Mouse (Mus musculus): ENCODE measurements around the gene Guca1b.

Guca1b gene

DNA sequence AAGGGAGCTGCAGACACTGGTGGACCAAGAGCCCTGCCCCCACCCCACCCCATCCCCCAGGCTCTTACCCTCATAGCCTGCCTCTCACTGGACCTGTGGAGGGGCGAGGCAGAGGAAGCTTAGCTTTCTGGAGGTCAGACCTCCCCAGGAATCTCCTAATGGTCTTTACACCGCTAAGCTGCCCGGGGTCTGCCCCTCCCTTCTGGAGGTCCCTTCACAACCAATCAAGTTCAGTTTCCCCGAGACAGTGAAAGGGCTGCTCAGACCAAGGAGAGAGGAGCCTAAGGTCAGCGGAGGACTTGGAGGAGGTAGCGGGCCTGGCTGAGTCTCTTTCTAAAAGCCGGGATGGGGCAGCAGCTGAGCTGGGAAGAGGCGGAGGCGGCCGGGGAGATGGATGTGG is at the start of gene Guca1b:
TSS of gene Guca1b (plus strand) at position 249 of the 400 bp plus-strand sequence.
- DNase-seq, result no peak

DNA sequence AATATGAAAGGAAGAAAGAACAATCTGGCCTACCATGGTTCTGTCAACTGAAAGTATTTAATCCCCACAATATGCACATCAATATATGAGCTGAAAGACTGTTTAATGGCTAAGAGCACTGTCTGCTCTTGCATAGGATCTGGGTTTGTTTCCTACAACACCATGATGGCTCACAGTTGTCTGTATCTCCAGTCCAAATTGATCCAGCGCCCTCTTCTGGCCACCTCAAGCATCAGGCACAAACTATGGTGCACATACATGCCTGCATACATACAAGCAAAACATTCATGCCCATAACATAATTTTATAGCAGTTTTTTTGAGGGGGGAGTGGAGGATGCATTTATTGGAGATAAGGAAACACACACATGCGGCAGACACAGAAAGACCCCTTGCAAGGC is 42.1 kb upstream of the Guca1b start:
- DNase-seq, result no peak

DNA sequence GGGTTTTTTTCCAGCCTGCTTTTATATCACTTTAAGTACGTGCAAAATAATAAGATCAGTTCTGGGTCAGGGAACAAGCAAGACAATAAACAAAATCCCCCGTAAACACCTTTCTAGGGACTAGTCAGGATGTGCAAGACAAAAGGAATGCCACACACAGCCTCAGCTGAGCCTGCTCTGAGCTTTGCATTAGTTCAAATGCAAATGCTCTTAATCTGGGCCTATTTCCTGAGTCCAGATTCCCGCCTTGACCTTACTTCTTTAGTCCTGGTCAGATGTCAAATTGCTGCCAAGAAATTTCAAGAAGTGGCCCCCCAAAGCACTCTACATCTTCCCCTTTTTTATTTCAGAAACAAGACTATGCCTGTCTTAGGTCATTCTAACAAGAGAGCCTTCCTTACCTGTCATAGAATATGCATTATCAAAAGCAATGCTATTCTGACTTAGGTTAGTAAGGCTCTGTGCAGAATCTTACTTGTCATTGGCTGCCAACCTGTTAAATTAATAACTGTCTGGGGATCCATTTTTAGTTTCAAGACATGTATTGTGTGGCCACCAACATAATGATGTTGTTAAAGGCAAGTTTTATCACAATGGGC is 35.4 kb upstream of the Guca1b start:
- DNase-seq, result no peak

DNA sequence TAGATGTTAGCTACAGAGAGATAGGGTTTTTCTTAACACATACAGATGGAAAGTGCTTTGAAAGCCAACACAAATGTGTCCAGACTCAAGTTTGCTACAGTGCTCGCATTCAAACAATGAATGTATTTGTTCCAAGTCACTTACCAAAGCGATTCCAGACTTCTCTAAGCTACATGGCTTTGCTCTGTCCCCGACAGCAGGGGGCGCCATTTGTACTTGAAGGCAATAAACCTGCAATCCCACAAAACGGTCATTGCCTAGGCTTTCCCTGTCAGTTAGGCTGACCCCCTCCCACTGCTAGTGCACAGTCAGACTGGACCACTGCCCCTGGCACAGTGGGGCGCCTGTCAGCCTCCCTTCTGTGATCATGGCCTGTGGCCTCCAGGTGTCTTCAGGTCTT is 25.2 kb upstream of the Guca1b start:
- DNase-seq, result peak; percentile 19 to 66

DNA sequence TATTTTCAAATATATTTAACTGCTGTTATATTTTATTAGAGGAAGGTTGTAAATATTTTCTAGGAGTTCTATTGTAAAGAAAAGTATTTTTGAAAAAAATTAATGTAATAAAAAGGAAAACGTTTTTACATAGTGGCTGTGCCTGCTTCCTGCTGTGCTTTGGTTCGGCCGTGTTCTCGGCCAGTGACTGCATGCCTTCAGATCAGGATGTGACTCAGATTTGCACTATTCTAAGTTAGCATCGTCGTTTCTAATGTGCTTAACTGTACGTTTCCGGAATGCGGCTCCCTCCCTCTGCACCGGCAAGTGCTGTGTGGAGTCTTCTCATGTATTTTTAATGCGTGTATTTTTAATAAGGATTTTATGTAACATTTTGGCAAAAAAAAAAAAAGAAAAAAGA is 23.9 kb upstream of the Guca1b start:
- DNase-seq, result no peak

DNA sequence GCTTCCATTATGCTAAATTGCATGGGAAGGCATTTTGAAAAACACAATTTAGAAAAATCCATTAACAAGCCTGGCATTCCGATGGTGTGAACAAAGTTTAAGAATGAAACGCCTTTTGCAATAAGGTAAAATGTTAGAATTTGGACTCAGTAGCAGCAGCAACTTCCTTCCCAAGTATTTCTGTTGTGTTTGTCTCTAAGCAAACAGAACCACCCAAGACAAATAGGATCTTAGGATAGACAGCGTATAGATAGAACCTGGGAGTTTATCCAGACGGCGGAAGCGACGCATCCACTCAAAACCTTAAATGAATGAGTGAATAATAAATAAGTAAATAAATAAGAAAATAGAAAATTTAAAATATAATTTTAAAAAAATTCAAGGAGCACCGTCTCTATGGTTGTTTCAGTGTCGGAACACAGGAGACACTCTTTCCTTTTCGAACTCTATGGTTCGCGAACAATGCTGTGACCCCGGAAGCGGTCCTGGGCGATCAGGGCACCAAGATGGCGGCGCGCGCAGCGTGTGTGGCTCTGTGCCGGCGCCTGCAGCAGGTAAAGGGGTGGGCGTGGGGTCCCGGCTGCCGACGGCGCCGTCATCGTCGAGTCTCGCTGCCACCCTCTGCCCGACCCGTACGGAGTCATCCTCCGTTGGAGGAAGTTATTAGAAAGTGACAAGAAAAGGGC is 16.6 kb upstream of the Guca1b start, which contains the start of gene Mrps10:
TSS of gene Mrps10 (plus strand) at position 487 of the 686 bp plus-strand sequence.
- peak; percentile 87 to 93 for DNase-seq

DNA sequence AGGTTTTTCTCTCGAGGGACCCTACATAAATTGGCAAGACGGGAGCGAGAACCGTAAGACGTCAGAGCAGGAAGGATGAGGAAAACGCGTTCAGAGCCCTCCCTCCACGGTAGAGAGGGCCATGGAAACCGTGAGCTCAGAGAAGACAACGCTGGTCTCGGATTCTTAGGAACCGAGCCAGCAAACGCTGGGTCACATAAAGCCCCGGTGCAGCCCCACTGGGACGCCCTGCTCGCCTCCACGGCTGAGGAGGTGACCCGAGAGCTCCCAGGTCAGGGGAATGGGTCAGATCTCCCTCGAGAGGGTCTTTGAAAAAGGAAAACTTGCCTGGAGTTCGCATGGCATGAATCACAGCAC is 16.1 kb upstream of the Guca1b start:
- DNase-seq, result peak in 1 of 2 experiments; percentile 49

DNA sequence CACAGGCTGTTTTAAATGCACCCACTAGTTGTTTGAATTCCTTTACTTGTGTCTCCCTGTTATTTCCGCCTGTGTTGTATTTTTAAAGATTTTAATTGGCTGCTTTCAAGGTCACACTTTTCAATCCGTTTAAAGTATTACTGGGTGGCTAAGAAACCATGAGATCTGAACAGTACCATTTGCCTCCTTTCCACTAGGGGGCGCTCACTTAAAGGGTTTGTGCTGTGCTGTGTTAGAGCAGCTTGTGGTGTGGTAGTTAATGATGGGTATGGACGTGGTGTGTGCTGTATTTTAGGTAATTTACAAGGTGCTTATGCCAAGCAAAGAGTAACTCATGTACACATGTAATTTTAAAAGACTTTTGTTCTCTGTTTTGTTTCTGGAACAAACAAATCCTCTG is 13.7 kb upstream of the Guca1b start:
- peak; percentile 56 to 77 for DNase-seq

DNA sequence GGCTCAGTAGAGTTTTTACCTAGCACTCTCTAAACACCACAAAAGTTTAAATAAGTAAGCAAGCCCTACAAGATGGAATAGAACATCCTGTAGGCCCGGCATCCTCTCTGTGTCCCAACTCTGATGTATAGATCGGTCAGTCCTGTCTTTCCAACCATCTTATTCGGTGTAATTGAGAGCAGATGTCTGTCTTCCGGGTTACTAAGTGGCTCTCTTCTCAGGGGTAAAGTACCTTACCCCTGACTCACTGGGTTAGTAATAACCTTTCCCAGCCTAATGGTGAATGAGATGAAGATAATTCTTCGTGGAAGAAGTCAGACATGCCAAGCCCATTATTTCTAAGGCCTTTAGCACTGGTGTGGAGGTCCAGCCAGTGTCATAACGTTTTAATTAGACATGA is 11.2 kb upstream of the Guca1b start:
- no peak for DNase-seq

DNA sequence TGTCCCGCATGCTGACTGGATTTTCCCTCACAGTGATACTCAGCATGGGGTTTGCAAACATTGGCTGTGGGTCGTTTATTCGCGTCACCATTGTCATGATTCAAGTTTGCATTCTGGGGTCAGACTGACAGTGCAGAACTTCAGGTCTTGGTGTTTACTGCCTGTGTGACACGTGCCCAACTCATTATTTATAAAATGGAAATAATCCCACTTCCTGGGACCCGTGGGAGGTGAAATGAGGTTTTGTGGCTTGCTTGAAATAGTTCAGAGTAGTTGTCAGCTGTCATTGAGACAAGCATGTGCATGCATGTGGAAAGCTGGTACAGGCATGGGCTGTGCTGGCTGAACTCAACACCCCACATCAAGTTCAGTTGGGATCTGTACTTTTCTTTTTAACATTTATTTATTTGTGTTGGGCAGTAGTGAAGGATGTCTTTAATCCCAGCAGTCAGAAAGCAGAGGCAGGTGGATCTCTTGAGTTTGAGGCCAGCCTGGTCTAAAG is 8.4 kb upstream of the Guca1b start:
- no peak for DNase-seq

DNA sequence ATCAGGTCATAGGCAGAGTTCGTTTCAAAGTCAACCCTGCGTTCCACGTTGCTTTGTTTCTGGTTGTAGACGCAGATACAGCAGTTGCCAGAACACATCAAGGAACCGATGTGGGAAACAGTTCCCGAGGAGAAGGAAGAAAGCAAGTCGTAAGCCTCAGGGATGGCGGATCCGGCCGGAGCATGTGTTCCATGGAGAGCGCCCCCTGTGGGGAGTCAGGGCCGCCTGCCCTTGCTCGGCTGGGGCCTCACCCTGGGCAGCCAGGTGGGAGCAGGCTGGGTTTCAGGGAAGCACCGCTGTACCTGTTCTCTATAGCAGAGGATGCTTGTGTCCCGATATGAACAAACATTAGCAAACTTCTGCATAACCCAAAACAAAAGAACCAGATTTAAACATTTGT is 7.1 kb upstream of the Guca1b start:
- peak in 1 of 2 experiments; percentile 13 for DNase-seq

DNA sequence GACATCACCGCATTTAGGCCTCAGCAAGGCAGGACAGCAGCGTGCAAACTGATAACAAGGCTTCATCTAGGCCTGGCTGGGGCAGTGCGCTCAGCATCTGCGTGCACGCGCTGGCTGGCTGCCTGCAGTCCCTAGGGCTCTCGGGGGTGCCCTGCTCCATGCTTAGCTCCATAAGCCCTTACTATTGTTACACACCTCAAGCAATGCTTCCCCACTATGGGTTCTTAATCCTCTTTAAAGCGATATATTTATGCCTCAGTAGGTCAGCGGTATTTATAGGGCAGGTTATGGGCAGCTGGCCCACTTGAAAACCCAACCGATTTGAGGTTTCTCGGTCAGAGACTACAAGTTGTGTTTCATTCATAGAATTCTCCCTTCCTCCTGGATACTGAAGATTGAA is 3.3 kb upstream of the Guca1b start:
- DNase-seq, result no peak

DNA sequence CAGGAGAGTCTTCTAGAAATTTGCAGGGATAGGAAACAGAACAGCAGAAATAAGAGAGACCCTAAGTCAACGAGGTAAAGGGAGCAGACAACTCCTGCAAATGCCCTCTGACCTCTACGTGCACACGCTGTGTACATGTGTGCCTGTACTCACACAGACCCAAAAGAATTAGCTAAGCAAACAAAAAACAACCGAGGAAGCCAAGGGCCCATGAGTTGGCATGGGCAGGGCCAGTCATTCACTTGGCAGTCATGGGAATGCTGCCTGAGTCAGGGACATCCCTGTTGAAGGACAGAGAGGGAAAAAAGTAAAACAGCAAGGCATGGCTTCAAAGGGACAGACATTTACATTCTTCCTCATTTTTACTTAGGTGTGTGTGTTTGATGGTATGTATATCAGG is 1.9 kb upstream of the Guca1b start:
- no peak for DNase-seq

DNA sequence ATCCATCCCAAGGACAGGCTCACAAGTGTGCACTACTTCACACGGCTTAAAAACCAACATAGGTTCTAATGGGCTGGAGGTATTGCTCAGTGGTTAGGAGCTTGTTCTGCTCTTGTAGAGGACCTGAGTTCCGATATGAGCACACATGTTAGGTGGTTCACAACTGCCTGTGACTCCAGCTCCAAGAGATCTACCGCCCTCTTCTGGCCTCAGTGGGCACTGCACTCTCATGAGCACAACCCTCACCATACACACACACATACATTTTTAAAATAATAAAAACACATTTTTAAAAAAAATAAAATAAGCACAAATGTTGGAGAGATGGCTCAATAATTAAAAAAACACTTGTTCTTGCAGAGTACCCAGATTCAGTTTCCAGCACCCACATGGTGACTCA is 1.1 kb upstream of the Guca1b start:
- DNase-seq, result no peak

DNA sequence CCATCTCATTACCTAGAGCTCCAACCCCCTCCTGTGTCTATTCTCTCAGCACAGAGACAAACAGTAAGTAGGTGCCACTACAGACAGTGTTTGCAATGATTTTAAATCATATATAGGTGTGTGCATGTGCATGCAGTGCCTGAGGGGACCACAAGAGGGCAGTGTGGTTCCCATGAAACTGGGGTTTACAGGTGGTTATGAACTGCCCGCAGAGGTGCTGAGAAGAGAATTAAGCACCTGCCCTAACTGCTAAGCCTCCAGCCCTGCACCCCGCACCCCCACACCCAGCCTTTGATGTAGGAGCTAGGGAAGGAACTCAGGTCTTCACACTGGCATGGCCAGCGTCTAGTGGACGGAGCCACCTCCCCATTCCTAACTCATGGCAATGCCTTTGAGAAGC is 1.5 kb downstream of the Guca1b start:
- peak; percentile 26 to 62 for DNase-seq

DNA sequence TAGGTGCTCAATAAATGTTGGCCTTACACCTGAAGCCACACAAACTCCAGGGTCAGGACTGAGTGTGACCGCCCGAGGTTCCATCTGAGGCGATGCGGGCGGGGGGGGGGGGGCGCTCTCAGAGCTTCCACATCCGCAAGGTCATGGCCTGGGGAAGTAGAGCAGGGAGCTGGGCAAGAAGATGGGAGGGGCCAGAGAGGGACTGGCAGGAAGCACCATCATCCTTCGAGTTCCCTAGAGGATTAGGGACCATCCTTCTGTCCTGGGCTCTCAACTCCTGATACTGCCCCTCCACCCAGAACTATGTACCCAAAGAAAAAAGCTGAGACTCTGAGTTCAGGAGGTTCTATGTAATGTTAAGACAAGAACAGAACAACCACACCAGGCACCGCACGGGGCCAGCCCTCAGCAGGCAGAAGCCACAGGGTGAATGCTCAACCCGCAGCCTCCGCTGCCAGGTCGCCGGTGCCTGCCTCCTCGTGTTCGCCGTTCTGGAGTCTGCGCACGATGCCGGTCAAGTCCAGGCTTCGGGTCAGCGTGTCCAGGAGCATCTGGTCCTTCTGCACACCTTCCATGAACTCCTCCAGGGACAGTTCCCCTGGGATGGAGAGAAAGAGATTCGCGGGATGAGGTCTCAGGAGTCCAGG is 9.2 kb downstream of the Guca1b start:
- DNase-seq, result peak; percentile 15 to 36

DNA sequence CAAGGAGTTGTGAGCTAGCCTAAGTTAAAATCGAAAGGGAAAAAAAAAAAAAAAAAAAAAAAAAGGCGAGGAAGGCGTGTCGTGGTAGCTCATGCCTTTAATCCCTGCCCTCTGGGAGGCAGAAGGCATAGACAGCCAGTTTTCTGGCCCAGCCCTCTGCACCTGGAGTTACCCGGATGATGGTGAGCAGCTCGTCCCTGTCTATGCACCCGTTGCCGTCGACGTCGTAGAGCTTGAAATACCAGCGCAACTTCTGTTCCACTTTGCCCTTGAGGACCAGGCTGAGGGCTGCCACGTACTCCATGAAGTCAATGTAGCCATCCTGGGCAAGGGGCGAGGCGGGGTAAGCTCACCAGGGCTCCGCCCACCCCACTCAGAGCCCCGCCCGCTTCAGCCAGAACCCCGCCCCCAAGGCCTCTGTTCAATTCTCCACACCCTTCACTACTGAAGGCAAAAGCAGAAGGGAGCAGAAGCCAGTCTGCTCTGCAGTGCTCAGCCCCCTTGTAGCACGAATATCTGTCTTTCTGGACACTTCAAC is 10.3 kb downstream of the Guca1b start:
- DNase-seq, result peak in 1 of 2 experiments; percentile 24

DNA sequence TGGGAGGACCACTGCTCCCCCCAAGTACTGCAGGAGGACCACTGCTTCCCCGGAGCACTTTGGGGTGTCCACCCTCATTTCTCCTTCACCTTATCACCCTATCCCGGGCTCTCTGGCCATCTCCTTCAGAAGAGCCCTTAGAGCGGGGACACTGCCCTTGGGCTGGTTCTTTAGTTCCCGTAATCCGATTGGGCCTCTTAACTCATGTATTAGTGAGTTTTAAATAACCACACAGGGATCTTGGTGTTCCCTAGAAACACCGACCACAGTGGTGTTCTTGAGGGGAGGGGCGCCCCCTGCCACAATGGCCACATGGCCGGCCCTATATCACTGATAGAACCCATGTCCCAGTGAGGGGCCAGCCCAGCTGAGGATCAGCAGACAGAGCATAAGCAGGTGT is 13.9 kb downstream of the Guca1b start:
- DNase-seq, result no peak

DNA sequence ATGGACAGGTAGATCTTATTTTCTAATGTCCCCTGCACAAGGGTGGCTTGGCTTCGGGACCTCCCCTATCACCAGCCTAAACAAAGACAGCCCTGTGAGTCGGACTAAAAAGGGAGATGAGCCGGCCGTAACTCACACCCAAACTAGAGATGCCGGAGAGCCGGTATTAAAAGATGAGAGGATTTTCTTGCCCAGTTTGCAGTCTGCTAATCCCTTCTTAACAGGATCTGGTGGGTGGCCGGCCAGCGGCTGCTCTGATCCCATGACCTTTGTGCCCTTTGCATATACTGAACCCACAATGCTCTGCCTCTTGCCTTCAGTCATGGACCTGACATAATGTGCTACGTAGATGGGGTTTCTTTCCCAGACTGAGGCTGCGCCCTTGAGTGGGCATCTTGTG is 15.3 kb downstream of the Guca1b start, which contains the start of gene Guca1a:
TSS of gene Guca1a (minus strand) at position 134 of the 400 bp plus-strand sequence.
- no peak for DNase-seq

DNA sequence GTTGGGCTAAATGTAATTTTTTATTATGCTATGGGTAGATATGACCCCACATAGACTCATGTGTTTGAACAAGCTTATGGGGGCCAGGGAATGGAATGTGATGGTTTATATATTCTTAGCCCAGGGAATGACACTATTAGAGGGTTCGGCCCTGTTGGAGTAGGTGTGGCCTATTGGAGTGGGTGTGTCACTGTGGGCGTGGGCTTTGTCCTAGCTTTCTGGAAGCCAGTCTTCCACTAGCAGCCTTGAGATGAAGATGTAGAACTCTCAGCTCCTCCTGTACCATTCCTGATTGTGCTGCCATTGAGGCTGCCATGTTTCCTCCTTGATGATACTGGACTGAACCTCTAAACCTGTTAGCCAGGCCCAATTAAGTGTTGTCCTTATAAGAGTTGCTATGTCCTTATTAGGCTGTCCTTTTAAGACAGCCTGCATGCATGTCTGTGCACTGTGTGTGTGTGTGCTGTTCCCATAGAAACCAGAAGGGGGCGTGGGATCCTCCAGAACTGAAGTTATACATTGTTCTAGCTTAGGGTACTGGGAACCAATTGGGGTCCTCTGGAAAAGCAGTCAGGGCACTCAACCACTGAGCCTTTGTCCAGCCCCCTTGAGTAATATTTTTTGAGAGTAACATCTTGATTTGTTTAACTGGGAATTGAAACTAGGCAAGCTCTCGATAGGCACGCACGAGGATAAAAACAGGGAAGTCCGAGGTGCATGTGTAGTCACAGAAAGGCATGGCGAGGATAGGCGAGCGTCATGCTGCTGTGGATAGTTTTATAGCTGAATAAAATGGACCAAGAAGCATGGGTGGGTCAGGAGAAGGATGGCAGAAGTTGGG is 22.7 kb downstream of the Guca1b start:
- no peak for DNase-seq

DNA sequence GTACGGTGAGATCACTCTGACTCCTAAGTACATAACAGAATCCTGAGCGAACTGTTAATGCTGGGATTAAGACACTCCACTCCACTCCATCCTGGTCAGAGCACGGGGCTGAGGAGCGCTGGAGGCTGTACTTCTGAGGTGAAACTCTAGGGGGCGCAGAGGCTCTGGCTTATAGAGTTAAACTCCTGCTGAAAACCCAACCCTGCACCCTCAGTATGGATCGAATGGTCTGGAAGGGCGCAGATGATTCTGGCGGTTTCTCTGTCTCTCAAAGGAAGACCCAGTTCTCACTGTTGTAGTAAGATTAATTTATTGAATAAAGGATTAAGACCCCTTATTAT is 23.3 kb downstream of the Guca1b start:
- peak; percentile 61 to 79 for DNase-seq

DNA sequence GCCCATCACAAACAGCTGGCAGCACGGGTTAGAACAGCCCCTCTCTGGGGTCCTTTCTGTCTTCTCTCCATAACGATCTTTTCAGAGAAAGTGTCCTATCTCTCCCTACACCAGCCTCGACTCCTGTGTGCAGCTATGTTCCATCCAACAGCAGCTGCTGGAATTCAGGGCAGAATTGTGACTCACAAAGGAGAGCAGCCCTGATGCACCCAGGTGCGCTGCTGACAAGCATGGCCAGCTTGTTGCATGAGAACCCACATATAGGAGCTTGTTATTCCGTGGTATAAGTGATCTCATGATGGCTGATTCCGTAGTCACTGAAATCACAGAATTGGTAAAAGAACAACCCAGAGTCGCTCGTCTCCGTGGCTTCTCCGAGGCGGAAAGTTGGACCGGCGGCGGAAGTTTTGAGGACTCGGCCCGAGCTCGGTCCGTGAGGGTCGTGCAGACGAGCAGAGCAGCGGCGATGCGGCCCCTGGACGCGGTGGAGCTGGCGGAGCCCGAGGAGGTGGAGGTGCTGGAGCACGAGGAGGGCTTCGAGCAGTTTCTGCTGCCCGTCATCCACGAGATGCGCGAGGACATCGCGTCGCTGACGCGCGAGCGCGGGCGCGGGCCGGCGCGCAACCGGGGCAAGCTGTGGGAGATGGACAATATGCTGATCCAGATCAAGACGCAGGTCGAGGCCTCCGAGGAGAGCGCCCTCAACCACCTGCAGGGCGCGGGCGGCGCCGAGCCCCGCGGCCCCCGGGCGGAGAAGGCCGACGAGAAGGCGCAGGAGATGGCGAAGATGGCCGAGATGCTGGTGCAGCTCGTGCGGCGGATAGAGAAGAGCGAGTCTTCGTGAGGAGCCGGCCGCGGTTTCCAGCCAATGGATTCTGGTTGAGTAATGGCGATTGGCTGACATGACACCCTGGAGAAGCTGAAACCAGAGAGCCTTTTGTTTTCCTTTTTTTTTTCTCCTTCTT is 25.0 kb downstream of the Guca1b start:
- peak; percentile 24 to 67 for DNase-seq
